Mouse (Mus musculus) ES-Bruce4 (cell line): Measurements from ENCODE around the gene Capzb. TPM values are rescaled to one million over a fixed set of nuclear protein-coding genes. Genes with fewer than 3 reads are reported as not detected.

ENCODE experiments used
- H3K27ac ChIP-seq: 2 replicates; pipeline ENCODE4 v1.5.1; 2012; ENCODE audit warnings: low read length, inconsistent platforms; ENCODE audit not compliant: insufficient read depth
- H3K27me3 ChIP-seq: 2 replicates; pipeline ENCODE4 v1.6.1; 2012; ENCODE audit warnings: mild to moderate bottlenecking, low read length, inconsistent platforms; ENCODE audit not compliant: control insufficient read depth, poor library complexity, insufficient read depth, severe bottlenecking
- H3K36me3 ChIP-seq: 2 replicates; pipeline ENCODE4 v1.6.1; 2012; ENCODE audit warnings: inconsistent platforms, mild to moderate bottlenecking, low read length, moderate library complexity; ENCODE audit not compliant: control insufficient read depth, poor library complexity, insufficient read depth, severe bottlenecking
- H3K4me1 ChIP-seq: one replicate; pipeline ENCODE4 v1.8.1; 2011; ENCODE audit warnings: low read length; ENCODE audit not compliant: control insufficient read depth, insufficient read depth
- H3K4me3 ChIP-seq: 2 replicates; pipeline ENCODE4 v1.5.1; 2011; ENCODE audit warnings: low read depth, mild to moderate bottlenecking, low read length
- H3K9ac ChIP-seq: 2 replicates; pipeline ENCODE4 v1.6.1; 2012; ENCODE audit warnings: low read depth, mild to moderate bottlenecking, inconsistent platforms; ENCODE audit not compliant: poor library complexity, severe bottlenecking
- H3K9me3 ChIP-seq: replicated peaks from 2 replicates; pipeline ENCODE4 v1.6.1; 2012; ENCODE audit warnings: mild to moderate bottlenecking, low read length, inconsistent platforms; ENCODE audit not compliant: control insufficient read depth, poor library complexity, insufficient read depth, severe bottlenecking
- CTCF ChIP-seq: IDR thresholded peaks from one replicate; pipeline ENCODE4 v1.8.1; 2011; ENCODE audit warnings: low read depth, low read length
- EP300 ChIP-seq: IDR thresholded peaks from 2 replicates; pipeline ENCODE4 v1.6.1; 2011; ENCODE audit warnings: low read depth, low read length; ENCODE audit not compliant: insufficient read depth
- POLR2A ChIP-seq: IDR thresholded peaks from one replicate; pipeline ENCODE4 v1.8.1; 2011; ENCODE audit warnings: low read length; ENCODE audit not compliant: insufficient read depth
- polyA plus RNA-seq: library from polyadenylated mRNA; stranded (reverse); fragments of >200 nt; gene quantifications from 2 replicates; pipeline ENCODE4 v1.2.4, GENCODE M21; 2011; ENCODE audit warnings: low read depth; ENCODE audit not compliant: missing spikeins, insufficient read depth, insufficient read length

Capzb gene
- 293 and 299 TPM in 2 replicates for polyA plus RNA-seq

GRCm38 (mm10) chr4:139192499-139193175 lies at the start of gene Capzb:
TSS of gene Capzb (plus strand) at chr4:139192899.
- H3K27ac ChIP-seq, result peak within 1 kb of the TSS; percentile 69
- H3K27me3 ChIP-seq, result no peaks in the 10 kb centered on the region
- no peaks in the 10 kb centered on the region for H3K9me3 ChIP-seq
- peak within 1 kb of the TSS; percentile 98 for H3K4me3 ChIP-seq
- peak; percentile 84 for TF ChIP-seq POLR2A
- TF ChIP-seq EP300, result peak; percentile 46; the same call in 1 of the 2 replicates
- no peak for TF ChIP-seq CTCF
- no peaks in the 10 kb centered on the region for H3K36me3 ChIP-seq
- H3K9ac ChIP-seq, result peak within 1 kb of the TSS; percentile 96
- peaks cover 4% of the 10 kb centered on the region for H3K4me1 ChIP-seq

- no peak overlapping the region for H3K9ac ChIP-seq
- H3K36me3 ChIP-seq, result no peaks in the 10 kb centered on the region
- H3K4me1 ChIP-seq, result no peaks in the 10 kb centered on the region
- no peak overlapping the region for H3K27ac ChIP-seq
- no peak overlapping the region for H3K4me3 ChIP-seq
- TF ChIP-seq EP300, result no peak
- no peaks in the 10 kb centered on the region; the same call in 1 of the 2 replicates for H3K27me3 ChIP-seq
- H3K9me3 ChIP-seq, result no peaks in the 10 kb centered on the region
Measured at GRCm38 (mm10) chr4:139142985-139143384, 49.7 kb upstream of the Capzb start.

- no peaks in the 10 kb centered on the region; the same call in 1 of the 2 replicates for H3K27me3 ChIP-seq
- no peak overlapping the region for H3K4me3 ChIP-seq
- no peaks in the 10 kb centered on the region for H3K4me1 ChIP-seq
- no peaks in the 10 kb centered on the region for H3K36me3 ChIP-seq
- TF ChIP-seq POLR2A (no peak), CTCF (no peak), EP300 (no peak)
- H3K9me3 ChIP-seq, result no peaks in the 10 kb centered on the region; the same call in 1 of the 2 replicates
- no peak overlapping the region for H3K9ac ChIP-seq
- no peak overlapping the region for H3K27ac ChIP-seq
Measured at GRCm38 (mm10) chr4:139144577-139144976, 48.1 kb upstream of the Capzb start.

- no peak overlapping the region for H3K9ac ChIP-seq
- no peaks in the 10 kb centered on the region for H3K4me1 ChIP-seq
- H3K9me3 ChIP-seq, result no peaks in the 10 kb centered on the region; the same call in 1 of the 2 replicates
- H3K4me3 ChIP-seq, result no peak overlapping the region
- no peak overlapping the region for H3K27ac ChIP-seq
- no peaks in the 10 kb centered on the region; the same call in 1 of the 2 replicates for H3K27me3 ChIP-seq
- no peak for TF ChIP-seq POLR2A
- TF ChIP-seq EP300, result no peak
- TF ChIP-seq CTCF, result peak; percentile 43
- H3K36me3 ChIP-seq, result no peaks in the 10 kb centered on the region
Measured at GRCm38 (mm10) chr4:139145156-139145555, 47.5 kb upstream of the Capzb start.

- H3K4me3 ChIP-seq, result no peak overlapping the region
- no peaks in the 10 kb centered on the region for H3K27me3 ChIP-seq
- no peaks in the 10 kb centered on the region for H3K36me3 ChIP-seq
- no peak for TF ChIP-seq CTCF
- no peak for TF ChIP-seq EP300
- TF ChIP-seq POLR2A, result no peak
- no peaks in the 10 kb centered on the region for H3K4me1 ChIP-seq
- no peak overlapping the region for H3K9ac ChIP-seq
- no peak overlapping the region for H3K27ac ChIP-seq
- no peaks in the 10 kb centered on the region; the same call in 1 of the 2 replicates for H3K9me3 ChIP-seq
Measured at GRCm38 (mm10) chr4:139146760-139147159, 45.9 kb upstream of the Capzb start.

- TF ChIP-seq CTCF (peak; percentile 9), EP300 (no peak)
- no peak overlapping the region for H3K27ac ChIP-seq
- no peaks in the 10 kb centered on the region for H3K27me3 ChIP-seq
- no peak overlapping the region for H3K4me3 ChIP-seq
- no peaks in the 10 kb centered on the region; the same call in 1 of the 2 replicates for H3K9me3 ChIP-seq
- no peaks in the 10 kb centered on the region for H3K4me1 ChIP-seq
- no peaks in the 10 kb centered on the region for H3K36me3 ChIP-seq
- H3K9ac ChIP-seq, result no peak overlapping the region
Measured at GRCm38 (mm10) chr4:139151370-139151769, 41.3 kb upstream of the Capzb start.
